ENCODE assay signal across 8 mouse cellular contexts in the genomic region with DNA sequence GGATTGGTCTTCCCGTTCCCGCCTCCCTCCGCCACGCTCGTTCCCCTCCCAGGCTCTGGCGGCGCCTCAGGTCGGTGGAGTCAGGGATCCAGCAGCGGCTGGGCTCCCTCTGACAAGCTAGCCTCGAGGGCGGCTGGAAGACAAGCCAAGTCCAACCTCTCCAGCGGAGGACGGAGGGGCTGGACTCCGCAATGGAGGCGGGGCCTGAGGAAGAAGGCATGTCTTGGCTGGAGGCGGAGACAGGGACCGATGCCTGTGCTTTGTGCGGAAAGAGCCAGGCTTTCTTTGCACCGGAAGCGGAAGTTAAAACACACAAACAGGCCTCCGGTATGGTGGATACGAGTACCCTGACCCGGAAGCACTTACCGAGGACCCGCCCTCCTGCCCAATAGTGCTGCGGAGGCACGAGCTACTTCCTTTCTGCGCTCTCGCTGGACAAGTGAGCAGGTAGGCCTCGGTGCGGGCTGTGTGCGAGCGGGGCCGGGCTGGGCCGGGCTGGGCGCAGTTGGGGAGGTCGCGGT. TPM values are rescaled to one million over a fixed set of nuclear protein-coding genes. Genes with fewer than 3 reads are reported as not detected.
DNase-seq lines count a peak whose midpoint lies in the region; ATAC-seq lines count a peak whose summit lies in the region.

Rps21 (plus strand) TSS at position 377 of the 521 bp plus-strand sequence.

- no peaks in the 10 kb centered on the region for H3K27me3 ChIP-seq in hindbrain, embryonic 15.5 days

- peak within 1 kb of the TSS; percentile 68 for H3K9ac ChIP-seq in hindbrain, embryonic 15.5 days

- H3K36me3 ChIP-seq in hindbrain, embryonic 15.5 days, result peaks cover 30% of the 10 kb centered on the region; the same call in 1 of the 2 replicates

- no peaks in the 10 kb centered on the region for H3K9me3 ChIP-seq in hindbrain, embryonic 15.5 days

- peak within 1 kb of the TSS; percentile 90 for H3K27ac ChIP-seq in hindbrain, embryonic 15.5 days (replicated peaks)

- H3K4me2 ChIP-seq in hindbrain, embryonic 15.5 days, result peak within 1 kb of the TSS; percentile 72

- H3K4me1 ChIP-seq in hindbrain, embryonic 15.5 days (replicated peaks), result peaks cover 23% of the 10 kb centered on the region

- H3K4me3 ChIP-seq in hindbrain, embryonic 15.5 days, result peak within 1 kb of the TSS; percentile 60

- peak; percentile 97 for ATAC-seq in hindbrain, embryonic 15.5 days (ENCODE audit: low FRiP score, low read depth)

- DNase-seq in T-cell, adult 2 months (ENCODE audit: low spot score), result peak; percentile 96
- peak; percentile 96 to 97 for DNase-seq in cerebellum, postnatal 36 days
- peak; percentile 94 to 98 for DNase-seq in frontal cortex, postnatal 36 days (ENCODE audit: low spot score in 2 of 2)
- DNase-seq in left cerebral cortex, adult 11 months (ENCODE audit: low spot score), result peak; percentile 98
- peak; percentile 98 to 99 for DNase-seq in lung, postnatal 4 days
- DNase-seq in retina, postnatal 7 days (ENCODE audit: low read depth, low spot score), result peak; percentile 98
- peak; percentile 88 for DNase-seq in urinary bladder, adult 2 months (ENCODE audit: low spot score)

- WGBS in hindbrain, embryonic 15.5 days, result 0% methylated on average over 38 of the region's 38 CpGs

RNA-seq across cellular contexts. Expression of gene Rps21, which starts in this region (rescaled TPM):
- 337 and 391 TPM in 2 replicates for polyA plus RNA-seq in hindbrain, embryonic 15.5 days (2015; fragmentation: Nextera tagmentation; extraction: Ambion mirVana)
- polyA plus RNA-seq in urinary bladder, adult 2 months (2012; rRNA removed), result 3,847 and 3,981 TPM in 2 replicates

Comparison
In these comparisons a context has a peak if more than half of its experiments do, and no peak if none do; other contexts are left out.
1. Peak in every context shown above with its lines: DNase-seq, ATAC-seq, H3K4me3 ChIP-seq and H3K27ac ChIP-seq.